Mouse (Mus musculus): ENCODE results near the gene Gm20824.
"Not testable (repeated sequence)": the region's sequence is repeated elsewhere in the genome, so short reads cannot be mapped to it uniquely, and the experiment has no call there.

Gm20824 gene

GRCm38 (mm10) chrY:8257607-8258006 lies at the start of gene Gm20824:
Gene Gm20824, plus strand, starts transcription at chrY:8257907.
- DNase-seq (ENCODE audit: low read depth), result not testable (repeated sequence)
